Comparison of ENCODE assay signal across 1 mouse cellular context in genomic region chr19:10980210-10980609, GRCm38 (mm10).
A peak's percentile ranks its signal among the peaks of the same experiment; 100 is the strongest.
TF ChIP-seq lines count a peak whose summit lies in the region.

No protein-coding gene starts in this region.

TF ChIP-seq in MEL, 35 proteins besides CTCF, POLR2A, EP300 and RAD21:
- no peak for TF ChIP-seq SIN3A (IDR thresholded peaks at IDR 0.05; ENCODE audit: low read length)
- no peak for TF ChIP-seq USF1 (IDR thresholded peaks at IDR 0.05; ENCODE audit: low read depth, low read length)
- 0 out of 2 replicates have a peak, but pooled peaks have one; percentile 2 for TF ChIP-seq TBP (IDR thresholded peaks at IDR 0.05; ENCODE audit: low read depth, low read length)
- TF ChIP-seq ZKSCAN1 (IDR thresholded peaks at IDR 0.05; ENCODE audit: low read depth, low read length), result no peak
- TF ChIP-seq MYC (IDR thresholded peaks at IDR 0.05; ENCODE audit: low read depth, low read length), result no peak
